Mouse (Mus musculus): ENCODE measurements at regions not wholly inside any gene's neighbourhood (a gene's known extent, or its start where the extent isn't known, plus 50 kb on each side); places are given as distances from the start of the nearest gene placed in this dataset.

- DNase-seq (ENCODE audit: extremely low spot score in 1 of 2, low spot score in 2 of 2), result peak in 1 of 2 experiments; percentile 32
- intact Hi-C loops (cut with DNase I), result no loop called here
Observed at GRCm38 (mm10) chr15:43364496-43364895, 3230.3 kb downstream of the 9330182O14Rik start.

- intact Hi-C loops (cut with DNase I), result no loop called here
- no peak for DNase-seq (ENCODE audit: extremely low spot score in 1 of 2, low spot score in 2 of 2)
Observed at GRCm38 (mm10) chr15:43373072-43373471, 3238.9 kb downstream of the 9330182O14Rik start.

GRCm38 (mm10) chr15:43382405-43382804 is 3248.2 kb downstream of the 9330182O14Rik start:
- intact Hi-C loops (cut with DNase I), result no loop called here
- DNase-seq (ENCODE audit: extremely low spot score in 1 of 2, low spot score in 2 of 2), result no peak

GRCm38 (mm10) chr15:43399821-43400220 is 3265.7 kb downstream of the 9330182O14Rik start:
- intact Hi-C loops (cut with DNase I), result no loop called here
- no peak for DNase-seq (ENCODE audit: extremely low spot score in 1 of 2, low spot score in 2 of 2)

- no peak for DNase-seq (ENCODE audit: extremely low spot score in 1 of 2, low spot score in 2 of 2)
- intact Hi-C loops (cut with DNase I), result no loop called here
Observed at GRCm38 (mm10) chr15:43403585-43403984, 3269.4 kb downstream of the 9330182O14Rik start.

All from left cerebral cortex, postnatal 10 days (tissue).